Mouse (Mus musculus) sigmoid colon, adult 10 weeks (tissue): Measurements from ENCODE around the gene Fbxw22. TPM values are rescaled to one million over a fixed set of nuclear protein-coding genes. Genes with fewer than 3 reads are reported as not detected.

Source experiments
- polyA plus RNA-seq: library from polyadenylated mRNA; stranded (reverse); fragments of 350-450 nt; fragmentation: Illumina TruSeq; extraction: RNeasy Lipid Tissue Mini Kit (QIAGEN cat#74804); gene quantifications from one replicate; pipeline ENCODE4 v1.2.3, GENCODE M21; 2014; ENCODE audit warnings: low read depth, low replicate concordance

Fbxw22 gene
- polyA plus RNA-seq = 2.3 TPM

DNA sequence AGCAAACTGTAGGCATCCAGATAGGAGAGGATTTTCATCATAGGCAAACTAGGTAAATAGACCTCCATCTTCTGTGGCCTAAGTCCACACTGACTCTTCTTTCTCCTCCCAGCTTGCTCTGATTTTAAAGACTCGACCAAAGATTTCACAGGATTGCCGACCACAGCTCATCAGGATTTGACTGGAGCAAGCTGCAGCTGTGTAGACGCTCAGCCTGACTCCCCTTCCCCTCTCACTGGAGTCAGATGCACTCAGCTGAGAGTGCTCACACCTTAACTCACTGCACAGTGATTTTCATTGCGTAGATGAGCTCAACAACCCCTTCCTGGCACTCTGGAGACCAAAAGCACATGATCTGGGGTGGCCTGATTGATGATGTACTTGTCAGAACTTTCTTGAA is at the start of gene Fbxw22:
Gene Fbxw22 (minus strand): TSS at position 101 of the 400 bp plus-strand sequence.

DNA sequence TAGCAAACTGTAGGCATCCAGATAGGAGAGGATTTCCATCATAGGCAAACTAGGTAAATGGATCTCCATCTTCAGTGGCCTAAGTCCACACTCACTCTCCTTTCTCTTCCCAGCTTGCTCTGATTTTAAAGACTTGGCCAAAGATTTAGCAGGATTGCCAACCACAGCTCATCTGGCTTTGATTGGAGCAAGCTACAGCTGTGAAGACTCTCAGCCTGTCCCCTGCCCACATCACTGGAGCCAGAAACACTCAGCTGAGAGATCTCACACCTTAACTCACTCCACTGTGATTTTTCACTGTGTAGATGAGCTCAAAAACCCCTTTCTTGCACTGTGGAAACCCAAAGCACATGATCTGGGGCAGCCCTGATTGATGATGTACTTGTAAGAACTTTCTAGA is 44.9 kb upstream of the Fbxw22 start, which contains the start of gene Fbxw16:
Gene Fbxw16 (minus strand): TSS at position 101 of the 400 bp plus-strand sequence.

DNA sequence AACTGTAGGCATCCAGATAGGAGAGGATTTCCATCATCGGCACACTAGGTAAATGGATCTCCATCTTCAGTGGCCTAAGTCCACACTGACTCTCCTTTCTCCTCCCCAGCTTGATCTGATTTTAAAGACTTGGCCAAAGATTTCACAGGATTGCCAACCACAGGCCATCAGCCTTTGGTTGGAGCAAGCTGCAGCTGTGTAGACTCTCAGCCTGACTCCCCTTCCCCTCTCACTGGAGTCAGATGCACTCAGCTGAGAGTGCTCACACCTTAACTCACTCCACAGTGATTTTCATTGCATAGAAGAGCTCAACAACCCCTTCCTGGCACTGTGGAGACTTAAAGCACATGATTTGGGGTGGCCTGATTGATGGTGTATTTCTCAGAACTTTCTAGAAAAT is 64.5 kb downstream of the Fbxw22 start, which contains the start of gene Fbxw28:
Gene Fbxw28 (minus strand): TSS at position 101 of the 400 bp plus-strand sequence.

Other genes with a start within 250 kb of the Fbxw22 start
- not detected for gene Fbxw21, start 242.3 kb downstream of the Fbxw22 start, polyA plus RNA-seq
- 0.50 TPM for gene Fbxw13, start 208.3 kb downstream of the Fbxw22 start, polyA plus RNA-seq
- gene Fbxw20, start 169.5 kb downstream of the Fbxw22 start, polyA plus RNA-seq = not detected
- gene Fbxw14, start 116.6 kb downstream of the Fbxw22 start, polyA plus RNA-seq = not detected
- gene Fbxw28, start 64.6 kb downstream of the Fbxw22 start, polyA plus RNA-seq = not detected
- gene Fbxw16, start 44.8 kb upstream of the Fbxw22 start, polyA plus RNA-seq = not detected
- gene Fbxw19, start 91.6 kb upstream of the Fbxw22 start, polyA plus RNA-seq = not detected
- 0.88 TPM for gene Fbxw15, start 164.0 kb upstream of the Fbxw22 start, polyA plus RNA-seq
- 0.88 TPM for gene Fbxw24, start 221.8 kb upstream of the Fbxw22 start, polyA plus RNA-seq